ENCODE assay signal across 8 mouse cellular contexts in genomic region chr4:129541868-129542591, GRCm38 (mm10). TPM values are rescaled to one million over a fixed set of nuclear protein-coding genes. Genes with fewer than 3 reads are reported as not detected.
DNase-seq lines count a peak whose midpoint lies in the region; ATAC-seq lines count a peak whose summit lies in the region.

No protein-coding gene starts in this region.

- H3K27me3 ChIP-seq in neural tube, embryonic 13.5 days = no peaks in the 10 kb centered on the region

- peaks cover 29% of the 10 kb centered on the region for H3K4me1 ChIP-seq in neural tube, embryonic 13.5 days (replicated peaks)

- peak overlapping the region; percentile 89 for H3K9ac ChIP-seq in neural tube, embryonic 13.5 days

- H3K4me2 ChIP-seq in neural tube, embryonic 13.5 days = peak overlapping the region; percentile 79

- peaks cover 12% of the 10 kb centered on the region; the same call in 1 of the 2 replicates for H3K36me3 ChIP-seq in neural tube, embryonic 13.5 days

- DNase-seq in frontal cortex, postnatal 25 days (ENCODE audit: low spot score in 2 of 2) = no peak
- DNase-seq in Muller cell, postnatal 12 days (ENCODE audit: inconsistent ontology term) = peak; percentile 39
- DNase-seq in embryo, embryonic 10 days (ENCODE audit: low spot score) = peak; percentile 57
- peak; percentile 15 for DNase-seq in heart, postnatal 4 days
- DNase-seq in liver = peak; percentile 50
- no peak for DNase-seq in right cerebral cortex, postnatal 4 days

- H3K4me3 ChIP-seq in neural tube, embryonic 13.5 days = peak overlapping the region; percentile 84

- ATAC-seq in frontal cortex, adult (ENCODE audit: low TSS enrichment) = peak; percentile 11; the same call in 1 of the 2 replicates
- ATAC-seq in neural tube, embryonic 13.5 days (ENCODE audit: low read depth) = peak; percentile 55

- peak overlapping the region; percentile 85 for H3K27ac ChIP-seq in neural tube, embryonic 13.5 days (replicated peaks)

- H3K9me3 ChIP-seq in neural tube, embryonic 13.5 days = no peaks in the 10 kb centered on the region

- WGBS in neural tube, embryonic 13.5 days = under 1% methylated on average over 29 of the region's 30 CpGs

RNA-seq across cellular contexts. Expression of gene Hdac1, which starts 0.5 kb away (rescaled TPM):
- total RNA-seq in heart, postnatal 4 days (2021) = 10 to 100 TPM; 45.0 to 46.4 TPM
- polyA plus RNA-seq in neural tube, embryonic 13.5 days (2015; fragmentation: Nextera tagmentation; extraction: Ambion mirVana) = 116 and 120 TPM in 2 replicates

RNA-seq across cellular contexts. Expression of gene Marcksl1, which starts 28.6 kb away (rescaled TPM):
- total RNA-seq in heart, postnatal 4 days (2021) = 10 to 100 TPM; 96.6 to 97.7 TPM
- 1,745 and 1,831 TPM in 2 replicates for polyA plus RNA-seq in neural tube, embryonic 13.5 days (2015; fragmentation: Nextera tagmentation; extraction: Ambion mirVana)

RNA-seq across cellular contexts. Expression of gene Lck, which starts 31.4 kb away (rescaled TPM):
- under 1 TPM; 0.86 to 0.91 TPM for total RNA-seq in heart, postnatal 4 days (2021)
- 8.7 and 11.6 TPM in 2 replicates for polyA plus RNA-seq in neural tube, embryonic 13.5 days (2015; fragmentation: Nextera tagmentation; extraction: Ambion mirVana)

RNA-seq across cellular contexts. Expression of gene Fam167b, which starts 36.3 kb away (rescaled TPM):
- 1 to 10 TPM; 1.5 TPM for total RNA-seq in heart, postnatal 4 days (2021)
- 0.73 and 1.5 TPM in 2 replicates for polyA plus RNA-seq in neural tube, embryonic 13.5 days (2015; fragmentation: Nextera tagmentation; extraction: Ambion mirVana)

RNA-seq across cellular contexts. Expression of gene Fam229a, which starts 51.0 kb away (rescaled TPM):
- total RNA-seq in heart, postnatal 4 days (2021) = not detected
- not detected in 2 replicates for polyA plus RNA-seq in neural tube, embryonic 13.5 days (2015; fragmentation: Nextera tagmentation; extraction: Ambion mirVana)

Comparison
In these comparisons a context has a peak if more than half of its experiments do, and no peak if none do; other contexts are left out.
1. DNase-seq: peak in Muller cell, postnatal 12 days (single experiment), embryo, embryonic 10 days (single experiment), heart, postnatal 4 days (single experiment) and liver (single experiment); none in frontal cortex, postnatal 25 days (0 of 2) and right cerebral cortex, postnatal 4 days (single experiment).